ENCODE assay signal across 16 mouse cellular contexts in the genomic region with DNA sequence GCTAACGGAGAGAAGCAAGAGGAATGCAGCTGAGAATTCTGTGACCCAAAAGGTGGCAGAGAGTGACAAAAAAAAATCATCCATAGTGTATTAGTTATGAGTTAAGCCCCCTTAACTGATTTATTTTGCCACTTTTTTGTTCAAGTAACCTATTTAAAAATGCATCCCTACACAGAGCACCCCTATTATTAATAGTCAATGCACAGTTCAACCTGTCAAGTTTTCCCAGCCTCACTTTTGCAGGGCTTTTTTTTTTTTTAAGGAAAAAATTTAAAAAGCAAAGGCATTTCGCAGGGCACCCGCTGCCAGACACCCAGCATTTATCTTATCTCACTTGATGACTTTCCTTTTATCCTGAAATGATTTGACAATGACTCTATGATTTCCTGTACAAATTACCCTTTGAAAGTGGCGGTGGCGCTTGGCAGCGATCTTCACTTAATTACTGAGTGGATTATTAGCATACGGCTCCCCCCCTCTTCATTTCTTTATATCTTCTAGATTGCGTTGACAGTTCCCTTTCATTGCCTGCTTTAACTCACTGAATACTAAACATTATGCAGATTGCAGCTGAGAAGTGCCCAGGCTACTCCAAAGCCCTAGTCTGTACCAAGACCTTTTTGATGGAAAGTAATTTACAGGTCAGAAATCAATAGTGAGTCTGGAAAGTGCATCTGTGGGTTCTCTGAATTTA.
A peak's percentile ranks its signal among the peaks of the same experiment; 100 is the strongest.
DNase-seq lines count a peak whose midpoint lies in the region; ATAC-seq lines count a peak whose summit lies in the region.
"Had no signal": no experiment of that assay in that cellular context is flagged by ENCODE, and none has a peak within 500 bp of the region (broad histone marks: within the 10 kb centered on the region; RNA-seq: fewer than 3 reads in every experiment).

No protein-coding gene starts in this region.

- H3K27me3 ChIP-seq in heart, embryonic 14.5 days (ENCODE audit: control insufficient read depth, insufficient read depth, low read length) = no peaks in the 10 kb centered on the region; the same call in 1 of the 2 replicates
- no peaks in the 10 kb centered on the region for H3K27me3 ChIP-seq in heart, embryonic 11.5 days (ENCODE audit: control insufficient read depth, insufficient read depth, low read length)
- no peaks in the 10 kb centered on the region for H3K27me3 ChIP-seq in hindbrain, embryonic 16.5 days (replicated peaks; ENCODE audit: control insufficient read depth, insufficient read depth, low read length)
- H3K27me3 ChIP-seq: liver, embryonic 13.5 days had no signal

- no peak for ATAC-seq in heart, embryonic 14.5 days (ENCODE audit: insufficient number of reproducible peaks, insufficient read depth, low FRiP score, low read depth)
- ATAC-seq in heart, embryonic 11.5 days (replicated peaks; ENCODE audit: insufficient number of reproducible peaks, low FRiP score, low TSS enrichment) = no peak
- ATAC-seq in hindbrain, embryonic 16.5 days = peak; percentile 75; the same call in 1 of the 2 replicates
- ATAC-seq: intestine, embryonic 16.5 days had no signal

- no peaks in the 10 kb centered on the region for H3K36me3 ChIP-seq in heart, embryonic 14.5 days (ENCODE audit: control insufficient read depth, insufficient read depth, low read length)
- H3K36me3 ChIP-seq in heart, embryonic 11.5 days (ENCODE audit: control insufficient read depth, insufficient read depth, low read length) = no peaks in the 10 kb centered on the region
- H3K36me3 ChIP-seq in hindbrain, embryonic 16.5 days (ENCODE audit: control insufficient read depth, insufficient read depth, low read length) = no peaks in the 10 kb centered on the region
- H3K36me3 ChIP-seq: G1E; liver, embryonic 13.5 days had no signal

- peak overlapping the region; percentile 1; the same call in 1 of the 2 replicates for H3K4me2 ChIP-seq in heart, embryonic 14.5 days (ENCODE audit: low read length)
- H3K4me2 ChIP-seq in heart, embryonic 11.5 days = no peak overlapping the region
- peak overlapping the region; percentile 38 for H3K4me2 ChIP-seq in hindbrain, embryonic 16.5 days (ENCODE audit: low read length)
- H3K4me2 ChIP-seq: liver, embryonic 13.5 days had no signal

- H3K9ac ChIP-seq in heart, embryonic 14.5 days (ENCODE audit: low read length) = no peak overlapping the region
- no peak overlapping the region for H3K9ac ChIP-seq in heart, embryonic 11.5 days (ENCODE audit: low read depth, low read length)
- no peak overlapping the region for H3K9ac ChIP-seq in hindbrain, embryonic 16.5 days (ENCODE audit: low read depth, low read length)
- H3K9ac ChIP-seq: liver, embryonic 13.5 days had no signal

- H3K9me3 ChIP-seq in heart, embryonic 14.5 days (ENCODE audit: control insufficient read depth, low read length) = no peaks in the 10 kb centered on the region
- no peaks in the 10 kb centered on the region for H3K9me3 ChIP-seq in heart, embryonic 11.5 days (replicated peaks; ENCODE audit: control insufficient read depth, low read length)
- no peaks in the 10 kb centered on the region for H3K9me3 ChIP-seq in hindbrain, embryonic 16.5 days (ENCODE audit: control insufficient read depth, low read length)
- H3K9me3 ChIP-seq: G1E; liver, embryonic 13.5 days had no signal

- H3K27ac ChIP-seq in heart, embryonic 14.5 days (replicated peaks in 1 of 2; ENCODE audit: control insufficient read depth in 1 of 2, insufficient read depth in 1 of 2, low read depth in 2 of 2, low read length in 2 of 2) = no peak overlapping the region
- H3K27ac ChIP-seq in heart, embryonic 11.5 days (ENCODE audit: low read depth, low read length) = no peak overlapping the region
- H3K27ac ChIP-seq in hindbrain, embryonic 16.5 days (ENCODE audit: low read depth, low read length) = no peak overlapping the region
- H3K27ac ChIP-seq: liver, embryonic 13.5 days had no signal

- H3K4me1 ChIP-seq in heart, embryonic 14.5 days (ENCODE audit: control insufficient read depth in 2 of 2, insufficient read depth in 2 of 2, low read length in 2 of 2) = peaks cover 0 to 10% of the 10 kb centered on the region in 2 experiments; a peak in 3 of 4 replicates
- H3K4me1 ChIP-seq in heart, embryonic 11.5 days (ENCODE audit: control insufficient read depth, insufficient read depth, low read length) = peaks cover 4% of the 10 kb centered on the region; the same call in 1 of the 2 replicates
- H3K4me1 ChIP-seq in hindbrain, embryonic 16.5 days (ENCODE audit: control insufficient read depth, insufficient read depth, low read depth, low read length) = no peaks in the 10 kb centered on the region
- H3K4me1 ChIP-seq: liver, embryonic 13.5 days had no signal

- DNase-seq in right cerebral cortex, postnatal 10 days (ENCODE audit: low spot score in 2 of 2) = peak; percentile 63
- no peak for DNase-seq in right cerebral cortex, postnatal 36 days (ENCODE audit: low spot score in 2 of 2)
- DNase-seq in spleen, adult 12 weeks (ENCODE audit: low spot score) = no peak
- DNase-seq in testis, postnatal 14 days (ENCODE audit: low spot score) = no peak
- DNase-seq in cerebellum, adult 18-20 months = no peak
- DNase-seq: adrenal gland, postnatal 25 days; cerebellum, adult 9-10 months; gastrocnemius, postnatal 36 days; kidney, postnatal 4 days; liver, embryonic 13.5 days; thymus, adult 2 months had no signal

- H3K4me3 ChIP-seq in heart, embryonic 14.5 days (ENCODE audit: control insufficient read depth in 1 of 2, insufficient read depth in 1 of 2, low read depth in 1 of 2, low read length in 2 of 2) = no peak overlapping the region
- H3K4me3 ChIP-seq in heart, embryonic 11.5 days (ENCODE audit: low read depth, low read length) = no peak overlapping the region
- H3K4me3 ChIP-seq in hindbrain, embryonic 16.5 days (ENCODE audit: low read length) = no peak overlapping the region
- H3K4me3 ChIP-seq: liver, embryonic 13.5 days had no signal

- WGBS in heart, embryonic 14.5 days = 24% methylated on average over 8 of the region's 8 CpGs
- 22% methylated on average over 8 of the region's 8 CpGs for WGBS in heart, embryonic 11.5 days (ENCODE audit: insufficient replicate concordance)
- WGBS in hindbrain, embryonic 16.5 days = 19% methylated on average over 8 of the region's 8 CpGs

Comparison
In these comparisons a context has a peak if more than half of its experiments do, and no peak if none do; other contexts are left out.
1. DNase-seq: peak in right cerebral cortex, postnatal 10 days (2 of 2); none in right cerebral cortex, postnatal 36 days (0 of 2), spleen, adult 12 weeks (single experiment), testis, postnatal 14 days (single experiment) and cerebellum, adult 18-20 months (0 of 2).